Mouse (Mus musculus): ENCODE data around the gene Efna2. TPM values are rescaled to one million over a fixed set of nuclear protein-coding genes. Genes with fewer than 3 reads are reported as not detected.

Efna2 gene
- polyA plus RNA-seq, 1 experiment from 2014 or later: 8.5 TPM

GRCm38 (mm10) chr10:80171760-80172526, 7.3 kb upstream of the Efna2 start:
- Histone ChIP-seq H3K9me3 (no peaks in the 10 kb centered on the region), H3K4me3 (peak overlapping the region; percentile 64), H3K27ac (replicated peaks) (peak overlapping the region; percentile 82), H3K36me3 (peaks cover 36% of the 10 kb centered on the region), H3K4me1 (peaks cover 49% of the 10 kb centered on the region), H3K27me3 (replicated peaks) (no peaks in the 10 kb centered on the region), H3K4me2 (peak overlapping the region; percentile 72), H3K9ac (peak overlapping the region; percentile 81)
- no peak for ATAC-seq (ENCODE audit: extremely low read depth, insufficient number of reproducible peaks, low FRiP score, low TSS enrichment)
- WGBS: 78% methylated on average over 45 of the region's 45 CpGs

DNA sequence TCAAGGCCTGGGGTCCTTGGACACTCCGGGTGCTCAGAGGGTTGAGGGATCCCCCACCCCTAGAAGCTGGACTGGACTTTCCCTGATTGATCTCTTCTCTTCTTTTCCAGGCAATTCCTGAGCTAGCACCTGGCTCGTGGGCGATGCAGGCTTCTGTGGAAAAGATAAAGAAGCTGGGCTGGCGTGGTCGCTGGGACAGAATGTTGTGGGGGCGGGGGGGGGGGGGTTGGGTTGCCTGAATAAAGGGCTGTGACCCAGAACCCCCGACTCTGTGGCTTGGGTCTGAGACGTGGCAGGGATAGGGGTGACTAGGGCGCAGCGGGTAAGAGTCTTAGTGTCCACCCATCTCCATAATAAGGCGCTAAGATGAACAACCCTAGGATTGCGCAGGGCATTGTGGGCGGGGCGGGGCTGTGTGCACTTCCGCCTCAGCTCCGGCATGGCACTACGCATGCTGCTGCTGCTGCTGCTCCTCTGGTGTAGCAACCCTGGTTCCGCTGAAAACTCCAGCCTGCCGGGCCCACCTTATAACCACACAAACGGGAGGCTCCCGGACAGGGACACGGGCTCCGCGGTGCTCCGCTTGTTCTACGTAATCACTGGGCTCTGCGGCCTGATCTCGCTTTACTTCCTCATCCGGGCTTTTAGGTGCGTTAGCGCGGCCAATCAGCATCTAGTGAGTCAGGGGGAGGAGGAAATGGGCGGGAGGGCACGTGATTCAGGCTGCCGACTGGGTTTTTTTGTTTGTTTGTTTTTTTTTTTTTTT, 6.6 kb upstream of the Efna2 start, which contains the start of gene 1600002K03Rik:
Gene 1600002K03Rik, plus strand, starts transcription at position 418 of the 766 bp plus-strand sequence.
- Histone ChIP-seq H3K4me3 (peak within 1 kb of the TSS; percentile 64), H3K27me3 (replicated peaks) (no peaks in the 10 kb centered on the region), H3K9me3 (no peaks in the 10 kb centered on the region), H3K4me2 (peak within 1 kb of the TSS; percentile 72), H3K9ac (peak within 1 kb of the TSS; percentile 81), H3K36me3 (peaks cover 36% of the 10 kb centered on the region), H3K27ac (replicated peaks) (peak within 1 kb of the TSS; percentile 82), H3K4me1 (peaks cover 52% of the 10 kb centered on the region)
- 3% methylated on average over 34 of the region's 35 CpGs for WGBS
- ATAC-seq (ENCODE audit: extremely low read depth, insufficient number of reproducible peaks, low FRiP score, low TSS enrichment): peak; percentile 53

GRCm38 (mm10) chr10:80173358-80173757, 5.9 kb upstream of the Efna2 start:
- Histone ChIP-seq H3K4me2 (peak overlapping the region; percentile 72), H3K9ac (peak overlapping the region; percentile 81), H3K36me3 (peaks cover 36% of the 10 kb centered on the region), H3K27ac (replicated peaks) (peak overlapping the region; percentile 82), H3K4me1 (peaks cover 59% of the 10 kb centered on the region), H3K4me3 (peak overlapping the region; percentile 64), H3K27me3 (replicated peaks) (no peaks in the 10 kb centered on the region), H3K9me3 (no peaks in the 10 kb centered on the region)
- 11% methylated on average over 11 of the region's 11 CpGs for WGBS
- no peak for ATAC-seq (ENCODE audit: extremely low read depth, insufficient number of reproducible peaks, low FRiP score, low TSS enrichment)

DNA sequence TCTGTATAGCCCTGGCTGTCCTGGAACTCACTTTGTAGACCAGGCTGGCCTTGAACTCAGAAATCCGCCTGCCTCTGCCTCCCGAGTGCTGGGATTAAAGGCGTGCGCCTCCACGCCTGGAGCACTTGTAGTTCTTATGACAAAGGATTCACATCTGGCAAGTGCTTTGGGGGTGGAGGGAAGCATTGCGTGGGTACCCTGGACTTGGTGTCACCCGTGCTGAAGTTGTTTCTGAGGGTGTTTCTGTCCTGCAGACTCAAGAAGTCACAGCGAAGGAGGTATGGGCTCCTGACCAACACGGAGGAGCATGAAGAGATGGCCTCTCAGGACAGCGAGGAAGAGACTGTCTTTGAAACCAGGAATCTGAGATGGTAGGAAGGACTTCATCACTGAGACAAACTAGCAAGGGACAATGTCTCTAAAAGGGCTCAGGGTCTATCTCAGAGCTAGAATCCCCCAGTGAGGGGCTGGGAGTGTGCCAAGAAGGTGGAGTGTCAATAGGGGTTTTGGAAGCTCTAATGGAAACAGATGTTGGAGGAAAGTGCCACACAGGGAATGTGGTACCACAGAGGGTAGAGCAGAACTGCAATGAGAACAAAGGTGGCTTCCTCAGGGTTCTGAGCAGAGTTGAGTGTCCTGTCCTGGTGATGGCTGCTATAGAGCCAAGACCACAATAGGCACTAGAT, 5.2 kb upstream of the Efna2 start:
- WGBS: 83% methylated on average over 10 of the region's 10 CpGs
- ATAC-seq (ENCODE audit: extremely low read depth, insufficient number of reproducible peaks, low FRiP score, low TSS enrichment): no peak
- Histone ChIP-seq H3K4me2 (no peak overlapping the region), H3K27me3 (replicated peaks) (no peaks in the 10 kb centered on the region), H3K4me3 (no peak overlapping the region), H3K36me3 (peaks cover 36% of the 10 kb centered on the region), H3K9me3 (no peaks in the 10 kb centered on the region), H3K9ac (no peak overlapping the region), H3K4me1 (peaks cover 53% of the 10 kb centered on the region), H3K27ac (replicated peaks) (no peak overlapping the region)

DNA sequence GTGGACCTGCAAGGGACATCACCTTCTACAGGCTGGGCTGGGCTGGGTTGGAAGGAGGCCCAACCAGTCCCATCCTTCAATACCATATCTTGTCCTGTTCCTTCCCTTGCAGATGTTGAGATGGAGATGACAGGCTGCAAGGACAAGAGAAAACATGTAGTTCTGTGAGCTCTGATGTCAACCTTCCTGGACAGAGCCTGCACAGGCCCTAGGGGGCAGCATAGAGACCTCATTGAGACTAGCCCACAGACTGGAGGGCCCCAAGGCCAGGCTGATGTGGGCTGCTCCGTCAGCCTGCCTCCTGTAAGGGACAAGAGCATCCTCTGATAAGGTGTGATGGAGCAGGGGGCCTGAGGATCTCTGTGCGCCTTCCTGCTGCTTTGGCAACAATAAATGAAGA, 4.6 kb upstream of the Efna2 start:
- Histone ChIP-seq H3K4me2 (no peak overlapping the region), H3K9ac (0 out of 2 replicates have a peak overlapping the region, but pooled peaks have one; percentile 37), H3K27ac (replicated peaks) (no peak overlapping the region), H3K36me3 (peaks cover 30% of the 10 kb centered on the region), H3K4me1 (peaks cover 47% of the 10 kb centered on the region), H3K9me3 (no peaks in the 10 kb centered on the region), H3K27me3 (replicated peaks) (no peaks in the 10 kb centered on the region), H3K4me3 (no peak overlapping the region)
- no peak for ATAC-seq (ENCODE audit: extremely low read depth, insufficient number of reproducible peaks, low FRiP score, low TSS enrichment)
- 29% methylated on average over 2 of the region's 2 CpGs for WGBS

DNA sequence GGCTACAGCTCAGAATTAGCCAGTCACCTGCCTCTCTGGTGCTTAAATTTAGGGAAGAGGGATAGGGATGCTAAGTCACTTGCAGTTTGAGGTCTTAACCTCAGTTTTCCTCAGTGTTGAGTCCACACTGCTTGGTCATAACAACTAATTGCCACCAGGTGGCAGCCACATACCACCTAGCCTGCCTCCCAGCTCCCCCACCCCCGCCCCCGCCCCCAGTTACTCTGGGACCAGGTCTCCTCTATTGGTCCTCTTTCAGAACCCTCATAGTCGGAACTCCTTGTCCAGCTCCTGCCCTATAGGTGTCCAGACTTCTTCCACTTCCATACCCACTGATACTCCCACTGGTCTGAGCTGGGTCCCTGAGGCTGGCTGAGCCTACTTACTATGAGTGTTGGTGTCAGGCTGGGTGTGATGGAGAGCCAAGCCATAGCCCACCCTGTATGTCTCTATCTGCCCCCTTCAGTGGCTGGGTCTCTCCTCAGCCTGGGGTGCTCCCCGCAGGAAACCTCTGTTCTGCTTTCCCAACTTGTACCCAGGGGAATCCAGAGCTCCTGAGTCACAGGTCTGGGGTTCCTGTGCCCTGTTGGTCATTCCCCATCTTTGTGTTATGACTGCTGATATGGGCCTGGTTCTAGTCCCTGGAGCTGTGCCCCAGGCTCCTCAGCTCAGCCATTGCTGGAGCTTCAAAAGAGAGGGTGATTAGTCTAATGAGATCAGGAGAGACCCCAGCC, 3.6 kb upstream of the Efna2 start:
- no peak overlapping the region for H3K9ac ChIP-seq
- H3K4me3 ChIP-seq: no peak overlapping the region
- peaks cover 20% of the 10 kb centered on the region for H3K36me3 ChIP-seq
- H3K4me2 ChIP-seq: no peak overlapping the region
- ATAC-seq (ENCODE audit: extremely low read depth, insufficient number of reproducible peaks, low FRiP score, low TSS enrichment): no peak
- H3K27ac ChIP-seq (replicated peaks): no peak overlapping the region
- peaks cover 49% of the 10 kb centered on the region for H3K4me1 ChIP-seq
- no peaks in the 10 kb centered on the region for H3K9me3 ChIP-seq
- H3K27me3 ChIP-seq (replicated peaks): peaks cover 8% of the 10 kb centered on the region
- WGBS: 21% methylated on average over 4 of the region's 4 CpGs

- no peaks in the 10 kb centered on the region for H3K9me3 ChIP-seq
- H3K4me3 ChIP-seq: no peak overlapping the region
- peaks cover 13% of the 10 kb centered on the region for H3K36me3 ChIP-seq
- H3K9ac ChIP-seq: no peak overlapping the region
- no peak overlapping the region for H3K4me2 ChIP-seq
- WGBS: 82% methylated on average over 5 of the region's 5 CpGs
- no peak for ATAC-seq (ENCODE audit: extremely low read depth, insufficient number of reproducible peaks, low FRiP score, low TSS enrichment)
- H3K27ac ChIP-seq (replicated peaks): no peak overlapping the region
- peaks cover 52% of the 10 kb centered on the region for H3K4me1 ChIP-seq
- H3K27me3 ChIP-seq (replicated peaks): peaks cover 8% of the 10 kb centered on the region
These were observed 2.9 kb upstream of the Efna2 start for GRCm38 (mm10) chr10:80176270-80176834.

- peaks cover 8% of the 10 kb centered on the region for H3K27me3 ChIP-seq (replicated peaks)
- H3K9me3 ChIP-seq: no peaks in the 10 kb centered on the region
- H3K36me3 ChIP-seq: 0 out of 2 replicates have a peak, but pooled peaks cover under 1% of the 10 kb centered on the region
- H3K9ac ChIP-seq: peak overlapping the region; percentile 42
- 49% methylated on average over 7 of the region's 7 CpGs for WGBS
- peak overlapping the region; percentile 64 for H3K27ac ChIP-seq (replicated peaks)
- no peak overlapping the region for H3K4me3 ChIP-seq
- H3K4me1 ChIP-seq: peaks cover 39% of the 10 kb centered on the region
- ATAC-seq (ENCODE audit: extremely low read depth, insufficient number of reproducible peaks, low FRiP score, low TSS enrichment): no peak
- no peak overlapping the region for H3K4me2 ChIP-seq
These were observed 1.6 kb upstream of the Efna2 start for GRCm38 (mm10) chr10:80177441-80178279.

- H3K9ac ChIP-seq: peak overlapping the region; percentile 90
- H3K4me3 ChIP-seq: peak overlapping the region; percentile 74
- H3K36me3 ChIP-seq: no peaks in the 10 kb centered on the region
- WGBS: 55% methylated on average over 6 of the region's 6 CpGs
- H3K9me3 ChIP-seq: no peaks in the 10 kb centered on the region
- peak overlapping the region; percentile 76 for H3K4me2 ChIP-seq
- peaks cover 32% of the 10 kb centered on the region for H3K4me1 ChIP-seq
- H3K27me3 ChIP-seq (replicated peaks): peaks cover 10% of the 10 kb centered on the region
- ATAC-seq (ENCODE audit: extremely low read depth, insufficient number of reproducible peaks, low FRiP score, low TSS enrichment): no peak
- no peak overlapping the region for H3K27ac ChIP-seq (replicated peaks)
These were observed 1.0 kb downstream of the Efna2 start for GRCm38 (mm10) chr10:80180288-80180687.

DNA sequence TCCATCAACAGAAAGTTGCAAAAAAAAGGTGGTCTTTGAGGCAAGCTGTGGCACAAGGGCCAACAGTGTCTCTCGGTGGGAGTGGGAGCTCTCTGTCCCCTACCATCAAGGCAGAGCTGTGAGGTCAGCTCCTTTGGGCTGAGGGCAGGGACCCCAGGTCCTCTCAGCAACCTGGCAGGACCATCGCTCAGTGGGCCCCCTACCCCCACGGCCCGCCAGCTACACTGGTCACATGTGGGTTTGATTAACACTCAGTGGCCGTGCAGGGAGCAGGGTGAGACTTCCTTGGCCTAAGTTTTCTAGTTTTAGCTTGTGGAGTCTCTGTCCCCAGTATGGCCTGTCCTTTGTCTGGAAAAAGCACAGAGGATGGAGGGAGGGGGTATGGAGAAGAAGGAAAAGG, 1.5 kb downstream of the Efna2 start:
- Histone ChIP-seq H3K27ac (replicated peaks) (no peak overlapping the region), H3K9ac (peak overlapping the region; percentile 90), H3K9me3 (no peaks in the 10 kb centered on the region), H3K4me1 (peaks cover 29% of the 10 kb centered on the region), H3K4me3 (peak overlapping the region; percentile 74), H3K36me3 (no peaks in the 10 kb centered on the region), H3K27me3 (replicated peaks) (peaks cover 13% of the 10 kb centered on the region), H3K4me2 (peak overlapping the region; percentile 76)
- WGBS: 59% methylated on average over 5 of the region's 5 CpGs
- no peak for ATAC-seq (ENCODE audit: extremely low read depth, insufficient number of reproducible peaks, low FRiP score, low TSS enrichment)
